Mouse (Mus musculus): ENCODE measurements around the gene Cyfip2.
A peak's percentile ranks its signal among the peaks of the same experiment; 100 is the strongest.

Cyfip2 gene

DNA sequence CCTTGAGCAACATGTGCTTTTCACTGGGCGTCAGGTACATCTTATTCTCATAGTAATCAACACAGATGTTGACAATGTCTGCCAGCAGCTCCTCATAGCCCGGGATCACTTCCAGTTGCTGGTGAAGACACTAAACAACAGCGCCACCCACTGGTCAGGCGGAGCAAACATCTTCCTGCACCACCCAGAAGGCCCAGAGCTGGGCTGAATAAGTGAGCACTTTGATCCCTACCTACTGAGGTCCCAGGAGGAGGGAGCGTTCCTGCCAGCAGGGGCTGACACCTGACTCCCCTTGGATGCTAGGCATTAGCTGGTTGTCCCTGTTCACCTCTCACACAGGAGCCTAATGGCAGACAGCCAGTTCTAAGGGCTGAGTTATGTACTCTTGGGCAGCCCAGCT is 35.9 kb downstream of the Cyfip2 start:
- no peak for DNase-seq (ENCODE audit: low spot score)

DNA sequence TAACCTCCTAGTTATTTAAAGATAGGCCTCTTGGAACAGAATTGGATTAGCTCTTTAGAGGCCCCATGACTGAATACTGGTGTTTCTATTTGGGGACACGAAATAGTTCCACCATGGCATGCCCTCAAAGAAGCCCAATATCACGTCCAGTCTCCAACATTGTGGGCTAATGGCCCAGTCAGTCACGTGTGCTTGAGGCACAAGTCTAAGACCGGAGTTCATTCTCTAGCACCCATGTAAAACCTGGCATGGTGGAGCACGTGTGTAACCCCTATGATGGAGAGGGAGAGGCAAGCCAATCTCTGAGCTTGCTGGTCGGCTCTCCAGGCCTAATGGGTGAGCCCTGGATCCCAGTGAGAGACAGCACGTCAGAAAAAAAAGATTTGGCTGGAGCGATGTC is 36.5 kb downstream of the Cyfip2 start:
- DNase-seq (ENCODE audit: low spot score), result no peak

DNA sequence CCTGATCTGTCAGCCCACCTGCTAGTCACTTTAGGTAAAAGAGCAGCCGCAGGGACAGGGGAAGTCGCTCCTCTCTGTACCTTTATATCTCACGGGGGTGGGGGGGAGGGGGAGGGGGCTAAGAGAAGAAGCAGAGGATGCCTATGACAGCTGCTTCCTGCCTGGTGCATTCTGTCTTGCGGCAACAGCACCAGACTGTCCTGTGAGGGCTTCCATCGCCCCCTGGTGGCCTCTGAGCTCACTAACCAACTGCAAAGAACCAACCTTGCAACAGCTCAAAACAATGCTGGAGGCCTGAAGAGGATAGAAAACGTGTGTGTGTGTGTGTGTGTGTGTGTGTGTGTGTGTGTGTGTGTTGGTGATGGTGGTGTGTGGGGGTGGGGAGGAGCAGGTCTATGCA is 37.4 kb downstream of the Cyfip2 start:
- peak; percentile 24 for DNase-seq (ENCODE audit: low spot score)

DNA sequence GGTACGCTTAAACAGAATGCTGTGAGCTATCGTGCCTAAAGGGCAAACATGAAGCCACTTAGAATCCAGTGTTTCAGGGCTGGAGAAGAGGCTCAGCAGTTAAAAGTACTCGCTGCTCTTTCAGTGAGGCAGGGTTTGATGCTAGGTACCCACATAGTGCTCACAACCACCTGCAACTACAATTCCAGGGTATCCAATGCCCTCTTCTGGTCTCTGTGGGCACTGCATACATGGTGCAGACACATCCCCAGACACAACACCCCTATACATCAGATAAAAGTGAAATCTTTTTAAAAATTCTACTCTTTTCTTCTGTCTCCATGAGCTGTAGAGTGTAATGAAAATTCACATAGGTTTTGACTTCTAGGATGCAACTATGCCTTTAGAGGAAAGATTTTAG is 38.7 kb downstream of the Cyfip2 start:
- no peak for DNase-seq (ENCODE audit: low spot score)

DNA sequence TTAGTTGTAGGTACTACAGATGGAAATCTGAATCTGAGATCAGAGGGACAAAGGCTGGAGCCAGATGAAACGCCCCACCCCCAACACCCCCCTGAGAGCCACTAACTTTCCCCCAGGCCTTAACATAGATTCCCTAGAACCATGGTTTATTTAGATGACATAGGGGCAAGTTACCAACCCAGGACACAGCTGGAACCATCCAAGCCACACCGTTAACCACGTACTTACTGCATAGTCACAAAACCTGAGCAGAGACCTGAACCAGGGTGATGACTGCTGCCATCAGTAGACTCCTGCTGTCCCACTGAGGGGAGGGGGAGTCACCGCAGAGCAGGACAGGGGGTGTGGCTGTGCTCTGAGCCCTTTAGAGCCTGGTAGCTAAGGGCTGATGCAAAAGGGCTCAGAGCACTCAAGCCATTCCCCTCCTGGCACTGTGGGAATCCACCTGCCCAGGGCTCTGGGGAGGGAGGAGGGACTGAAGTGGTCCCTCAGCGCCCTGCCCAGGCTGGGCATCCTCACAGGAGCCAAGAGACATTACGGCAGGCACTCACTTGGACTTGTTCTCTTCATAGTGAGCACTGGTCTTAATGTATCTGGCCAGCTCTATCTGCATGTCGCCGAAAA is 40.5 kb downstream of the Cyfip2 start:
- no peak for DNase-seq (ENCODE audit: low spot score)

DNA sequence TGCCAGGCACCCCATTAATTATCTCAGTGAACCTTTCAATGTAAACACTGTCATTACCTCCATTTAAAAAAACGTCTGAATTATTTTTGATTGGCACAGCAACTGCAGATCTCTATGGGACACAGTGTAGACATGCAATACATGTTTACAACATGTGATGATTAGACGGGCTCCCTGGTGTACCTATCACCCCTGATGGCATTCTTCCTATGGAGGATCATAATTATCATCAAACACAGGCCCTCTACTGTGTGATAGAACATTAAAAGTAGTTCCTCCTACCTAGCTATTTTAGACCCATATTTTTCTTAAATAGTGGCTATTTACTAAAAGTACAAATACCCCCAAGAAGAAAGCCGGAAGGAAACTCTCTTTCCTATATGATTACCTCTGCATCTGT is 42.8 kb downstream of the Cyfip2 start:
- no peak for DNase-seq (ENCODE audit: low spot score)

DNA sequence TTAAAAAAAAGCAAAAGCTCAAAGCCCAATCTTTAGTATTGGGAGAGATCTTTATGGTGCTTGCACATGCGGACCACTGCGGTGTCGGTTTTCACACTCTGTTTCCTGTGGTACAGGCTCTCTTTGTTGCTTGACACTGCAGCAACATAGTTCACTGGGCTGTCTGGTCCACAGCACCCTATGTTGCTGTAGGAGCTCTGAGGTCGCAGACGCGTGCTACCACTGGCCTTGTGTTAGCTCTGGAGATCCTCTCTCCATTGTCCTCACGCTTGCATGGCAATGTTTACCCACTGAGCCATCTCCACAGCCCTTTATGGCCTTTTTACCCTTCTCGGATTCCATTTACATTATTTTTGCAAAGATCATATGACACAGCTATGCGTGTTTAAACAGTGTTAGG is 43.3 kb downstream of the Cyfip2 start:
- DNase-seq (ENCODE audit: low spot score), result no peak

DNA sequence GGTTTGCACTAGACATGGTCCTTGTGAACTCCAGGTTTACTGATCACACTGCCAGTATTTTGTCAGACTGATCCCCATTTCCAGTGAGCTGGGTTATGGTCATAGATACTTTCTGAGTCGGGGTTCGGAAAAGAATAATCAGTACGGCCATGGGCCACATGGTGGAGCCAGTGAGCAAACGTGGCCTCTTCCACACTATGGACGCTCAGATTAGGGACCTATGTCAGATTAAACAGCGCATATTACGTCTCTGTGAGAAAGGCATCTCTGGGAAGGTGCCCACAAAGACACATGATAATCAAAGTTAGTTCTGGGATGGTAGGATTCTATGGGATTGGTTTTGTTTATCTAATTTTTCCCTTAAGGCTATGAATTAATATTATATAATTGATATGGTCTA is 43.7 kb downstream of the Cyfip2 start:
- peak; percentile 19 for DNase-seq (ENCODE audit: low spot score)

DNA sequence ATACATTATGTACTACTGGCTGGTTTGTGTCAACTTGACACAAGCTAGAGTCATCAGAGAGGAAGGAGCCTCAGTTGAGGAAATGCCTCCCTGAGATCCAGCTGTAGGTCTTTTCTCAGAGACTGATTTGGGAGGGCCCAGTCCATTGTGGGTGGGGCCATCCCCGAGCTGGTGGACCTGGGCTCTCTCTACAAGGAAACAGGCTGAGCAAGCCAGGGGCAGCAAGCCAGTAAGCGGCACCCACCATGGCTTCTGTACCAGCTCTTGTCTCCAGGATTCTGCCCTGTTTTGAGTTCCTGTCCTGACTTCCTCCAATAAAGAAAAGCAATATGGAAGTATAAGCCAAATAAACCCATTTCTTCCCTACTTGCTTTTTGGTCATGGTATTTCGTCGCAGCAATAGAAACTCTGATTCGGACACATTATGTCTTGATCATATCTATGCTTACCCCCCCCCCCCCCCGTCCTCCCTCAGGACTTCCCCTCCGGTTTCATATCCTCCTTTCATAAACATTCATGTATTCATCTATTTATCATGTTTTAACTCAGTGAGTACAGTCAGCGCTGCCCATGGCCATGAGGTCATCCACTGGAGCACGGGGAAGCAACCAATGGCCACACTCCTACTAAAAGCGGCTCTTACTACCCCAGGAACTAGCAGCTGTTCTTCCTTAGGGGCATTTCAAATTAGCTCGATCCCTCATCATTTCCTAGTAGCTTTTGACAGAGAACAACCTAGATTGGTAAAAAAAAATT is 47.5 kb downstream of the Cyfip2 start:
- no peak for DNase-seq (ENCODE audit: low spot score)

DNA sequence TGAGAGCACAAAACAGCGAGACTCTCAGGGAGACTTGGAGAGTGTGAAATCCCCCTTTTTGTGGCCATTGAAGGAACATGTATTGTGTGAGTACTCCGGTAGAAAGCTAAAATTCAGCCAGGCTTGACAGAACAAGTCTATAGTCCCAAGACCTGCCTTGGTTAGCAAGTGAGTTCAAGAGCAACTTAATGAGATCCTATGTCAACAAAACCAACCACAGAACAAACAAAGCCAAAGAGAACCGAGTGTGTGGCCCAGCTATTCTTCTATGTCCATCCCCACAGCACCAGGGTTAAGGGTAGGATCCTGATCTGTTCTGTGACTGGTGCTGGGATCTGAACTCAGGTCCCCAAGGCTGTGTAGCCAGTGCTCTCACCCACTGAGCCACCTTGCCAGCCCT is 48.1 kb downstream of the Cyfip2 start:
- DNase-seq (ENCODE audit: low spot score), result no peak

DNA sequence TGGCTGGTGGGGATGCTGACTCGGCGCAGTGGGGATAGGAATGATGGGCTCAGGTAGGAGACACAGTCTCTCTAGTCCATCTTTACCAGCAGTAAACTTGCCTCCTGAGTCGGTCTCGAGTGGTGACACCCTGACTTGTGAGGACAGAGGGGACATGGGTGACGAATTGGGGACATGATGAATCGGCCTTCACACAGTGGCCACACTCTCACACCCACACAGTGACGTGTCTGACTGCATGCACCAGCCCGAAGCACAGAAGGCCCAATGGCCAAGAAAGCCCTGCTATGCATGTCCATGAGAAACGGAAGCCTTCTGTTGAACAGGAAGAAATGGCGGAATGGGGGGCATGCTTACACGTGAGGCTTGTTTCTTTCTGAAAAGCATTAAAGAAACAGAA is 49.4 kb downstream of the Cyfip2 start:
- no peak for DNase-seq (ENCODE audit: low spot score)

DNA sequence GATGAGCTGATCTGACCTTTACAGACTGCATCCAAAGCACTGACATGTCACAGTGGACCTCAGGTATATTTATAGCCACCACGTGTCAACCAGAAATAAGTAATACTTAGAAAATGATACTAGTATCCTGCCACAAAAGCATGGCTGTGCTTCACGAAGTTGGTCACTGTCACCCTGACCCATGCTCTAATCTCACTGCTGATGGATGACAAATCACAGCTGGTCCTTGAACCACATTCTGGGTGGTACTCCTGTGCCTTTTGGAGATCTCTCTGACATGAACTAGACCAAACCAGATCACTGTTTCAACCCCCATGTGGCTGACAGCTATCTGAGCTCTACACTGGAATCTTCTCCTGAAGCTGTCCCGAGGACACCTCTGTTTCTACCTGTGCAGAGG is 49.8 kb downstream of the Cyfip2 start:
- no peak for DNase-seq (ENCODE audit: low spot score)

DNA sequence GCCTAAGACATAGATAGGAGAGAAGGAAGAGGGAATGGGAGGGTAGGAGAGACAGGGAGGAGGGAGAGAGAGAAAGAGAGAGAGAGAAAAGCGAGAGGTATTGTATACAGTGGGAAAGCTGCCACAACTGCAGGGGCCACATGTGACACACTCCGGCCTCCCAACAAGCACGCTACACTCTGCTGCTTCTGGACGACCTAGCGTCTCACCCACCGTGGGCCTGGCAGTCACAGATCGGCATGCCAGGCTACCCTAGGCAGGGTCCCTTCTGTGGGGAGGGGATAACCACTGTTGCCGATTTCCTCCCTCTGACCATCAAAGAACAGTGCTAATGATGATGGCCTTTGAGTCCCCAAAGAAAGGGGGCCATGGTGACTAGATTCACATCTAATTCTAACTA is 53.9 kb downstream of the Cyfip2 start:
- DNase-seq (ENCODE audit: low spot score), result no peak

DNA sequence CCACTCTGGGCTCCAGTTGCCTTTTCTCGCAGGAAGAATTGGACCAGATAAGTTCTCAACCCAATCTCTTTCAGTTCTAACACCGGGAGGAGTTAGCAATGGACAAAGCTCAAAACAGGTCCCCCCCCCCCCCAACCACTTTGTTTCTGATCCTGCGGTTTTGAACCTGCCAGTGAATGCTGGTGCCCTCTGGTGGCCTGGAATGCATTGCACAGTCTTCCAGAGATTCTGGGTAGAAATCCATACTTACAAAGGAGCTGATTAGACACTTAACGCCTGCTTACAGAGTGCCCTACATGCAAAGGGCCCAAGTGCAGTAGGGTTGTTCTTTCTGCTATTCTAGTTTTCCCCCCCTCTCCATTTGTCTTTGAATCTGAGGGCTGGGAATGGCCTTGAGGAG is 54.5 kb downstream of the Cyfip2 start:
- no peak for DNase-seq (ENCODE audit: low spot score)

DNA sequence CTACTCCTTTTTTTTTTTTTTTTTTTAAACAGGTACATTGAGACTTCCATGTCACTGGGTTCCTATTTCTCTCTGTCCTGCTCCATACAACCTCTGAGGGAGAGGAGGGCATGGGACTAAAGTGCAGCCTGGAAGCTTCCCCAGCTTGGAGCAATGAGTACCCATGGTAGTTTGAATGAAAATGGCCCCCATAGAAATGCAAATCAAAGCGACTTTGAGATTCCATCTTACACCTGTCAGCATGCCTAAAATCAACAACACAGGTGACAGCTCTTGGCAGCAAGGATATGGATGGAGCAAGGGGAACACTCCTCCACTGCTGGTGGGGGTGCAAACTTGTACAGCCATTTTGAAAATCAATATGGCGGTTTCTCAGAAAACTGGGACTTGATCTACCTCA is 57.4 kb downstream of the Cyfip2 start:
- no peak for DNase-seq (ENCODE audit: low spot score)

DNA sequence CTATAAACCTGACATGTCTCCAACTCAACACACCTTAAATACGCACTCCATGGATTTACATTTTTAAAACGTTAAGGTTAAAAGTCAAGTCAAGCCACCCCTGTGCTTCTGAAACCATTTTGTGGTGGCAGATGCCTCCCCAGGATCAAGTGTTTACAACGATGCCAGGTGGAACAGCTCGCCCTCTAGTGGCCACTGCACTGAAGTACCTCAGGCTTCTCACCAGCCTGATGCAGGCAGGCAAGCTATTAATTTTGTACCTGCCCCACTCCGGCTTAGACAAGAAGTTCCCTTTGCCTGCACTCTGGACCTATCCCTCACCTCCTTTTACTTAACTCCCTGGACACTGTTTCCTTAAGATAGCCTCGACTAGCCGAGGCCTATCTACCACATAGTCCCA is 60.7 kb downstream of the Cyfip2 start:
- DNase-seq (ENCODE audit: low spot score), result peak; percentile 23

DNA sequence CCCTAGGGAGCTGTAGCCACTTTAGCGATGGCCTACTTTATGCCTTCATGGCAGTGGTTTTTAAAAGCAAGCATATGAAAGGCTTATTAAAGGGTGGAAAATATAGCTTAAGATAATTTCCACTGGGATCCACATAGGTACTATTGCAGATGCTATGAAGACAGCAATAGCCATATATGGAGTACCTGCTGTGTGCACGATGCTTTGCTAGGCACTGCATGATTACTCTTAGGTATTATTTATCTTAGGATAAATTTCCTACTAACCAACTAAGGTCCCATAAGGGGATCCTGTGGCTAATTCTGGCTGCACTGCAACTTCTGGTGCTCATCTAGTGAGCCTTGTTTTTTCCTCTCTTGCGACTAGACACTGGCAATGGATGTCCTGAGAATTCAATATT is 64.3 kb downstream of the Cyfip2 start:
- DNase-seq (ENCODE audit: low spot score), result no peak

DNA sequence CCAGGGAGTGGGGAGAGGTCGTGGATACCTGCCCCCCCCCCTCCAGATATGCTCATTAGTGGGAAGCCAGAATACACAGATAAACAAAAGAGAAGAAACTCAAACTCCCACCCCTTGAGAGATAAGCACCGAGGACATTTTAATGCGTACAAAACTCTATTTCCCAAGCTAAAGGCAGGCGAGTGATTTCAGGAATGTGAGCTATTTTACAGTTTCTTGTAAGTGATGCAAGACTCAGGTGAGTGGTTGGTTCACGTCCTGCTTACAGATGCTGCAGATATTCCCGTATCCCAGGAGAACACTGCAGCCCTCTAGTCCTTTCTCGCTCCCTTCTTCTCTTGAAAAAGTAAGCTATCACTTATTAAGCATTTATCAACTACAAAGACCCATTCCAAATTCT is 66.3 kb downstream of the Cyfip2 start:
- no peak for DNase-seq (ENCODE audit: low spot score)

DNA sequence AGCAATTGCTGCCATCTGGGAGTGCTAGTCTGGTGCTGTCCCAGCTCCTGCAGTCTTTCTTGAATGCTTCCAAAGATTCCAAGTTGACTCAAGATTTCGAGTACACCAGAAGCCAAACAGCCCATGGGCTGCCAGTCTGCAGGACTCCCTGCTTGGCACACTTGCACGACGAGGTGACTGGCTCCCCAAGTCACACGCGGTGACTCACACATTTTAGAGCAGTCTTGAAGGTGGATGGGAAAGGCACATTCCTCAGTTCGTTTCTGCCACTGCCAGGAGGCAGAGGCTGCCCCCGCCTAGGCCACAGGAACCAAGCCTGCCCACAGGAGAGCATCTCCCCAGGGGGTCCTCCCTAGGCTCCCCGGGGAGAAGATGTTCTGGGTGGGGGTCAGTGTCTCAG is 66.7 kb downstream of the Cyfip2 start:
- DNase-seq (ENCODE audit: low spot score), result no peak

DNA sequence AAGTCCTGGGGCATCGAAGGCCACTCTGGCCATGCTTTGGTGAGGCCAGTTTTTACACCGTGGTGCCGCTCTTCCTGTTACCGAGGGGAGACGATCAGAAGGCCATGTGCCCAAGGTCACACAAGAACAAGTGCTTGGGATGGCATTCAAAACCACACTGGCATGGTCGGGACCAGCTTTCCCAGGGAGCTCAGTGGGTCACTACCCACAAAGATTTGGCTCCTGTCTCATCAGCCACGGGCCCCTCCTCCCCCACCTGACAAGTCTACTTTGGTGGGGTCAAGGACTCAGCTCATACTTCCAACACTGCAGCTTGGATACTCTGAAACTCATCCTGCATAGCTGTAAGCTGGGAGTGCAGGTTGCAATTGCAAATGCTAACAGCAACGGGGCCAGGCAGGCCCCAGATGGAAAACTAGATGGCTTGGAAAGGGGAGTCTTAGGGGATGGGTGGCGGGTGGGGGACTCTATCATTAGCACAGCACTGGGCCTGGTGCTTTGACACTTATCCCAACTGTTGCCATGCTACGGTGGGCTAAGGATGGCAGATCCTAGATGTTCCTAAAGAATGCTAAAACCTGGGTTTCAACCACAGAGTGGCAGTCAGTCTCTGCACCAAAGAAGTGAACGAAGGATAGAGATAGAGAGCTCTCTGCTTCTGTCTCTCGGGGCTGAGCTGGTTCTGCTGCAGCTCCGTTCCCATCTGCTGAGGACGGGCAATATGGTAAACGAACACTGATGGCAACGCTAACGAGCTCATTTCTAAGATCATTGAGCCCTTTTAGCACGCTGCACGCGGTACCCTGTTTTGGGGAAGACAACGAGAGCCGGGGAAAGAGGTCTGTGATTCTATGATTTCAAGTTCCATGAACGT is 67.7 kb downstream of the Cyfip2 start:
- DNase-seq (ENCODE audit: low spot score), result no peak

DNA sequence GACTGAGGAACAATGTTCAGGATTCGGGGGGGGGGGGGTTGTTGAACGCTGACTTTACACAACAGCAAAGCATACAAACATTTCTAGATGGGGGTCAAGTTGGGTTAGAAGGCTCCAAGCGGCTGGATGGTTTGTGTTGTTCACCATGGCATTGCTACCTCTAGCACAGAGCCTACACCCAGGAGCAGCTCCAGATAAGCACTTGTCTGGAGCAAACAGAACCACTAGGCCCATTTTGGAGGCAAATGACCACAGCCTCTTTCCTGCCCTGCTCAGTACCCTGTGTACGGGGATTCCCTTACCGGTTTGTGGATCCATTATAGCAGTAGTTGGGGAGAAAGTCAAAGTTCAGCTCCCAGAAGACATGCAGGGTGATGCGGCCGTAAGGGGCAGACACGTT is 70.7 kb downstream of the Cyfip2 start:
- DNase-seq (ENCODE audit: low spot score), result no peak

DNA sequence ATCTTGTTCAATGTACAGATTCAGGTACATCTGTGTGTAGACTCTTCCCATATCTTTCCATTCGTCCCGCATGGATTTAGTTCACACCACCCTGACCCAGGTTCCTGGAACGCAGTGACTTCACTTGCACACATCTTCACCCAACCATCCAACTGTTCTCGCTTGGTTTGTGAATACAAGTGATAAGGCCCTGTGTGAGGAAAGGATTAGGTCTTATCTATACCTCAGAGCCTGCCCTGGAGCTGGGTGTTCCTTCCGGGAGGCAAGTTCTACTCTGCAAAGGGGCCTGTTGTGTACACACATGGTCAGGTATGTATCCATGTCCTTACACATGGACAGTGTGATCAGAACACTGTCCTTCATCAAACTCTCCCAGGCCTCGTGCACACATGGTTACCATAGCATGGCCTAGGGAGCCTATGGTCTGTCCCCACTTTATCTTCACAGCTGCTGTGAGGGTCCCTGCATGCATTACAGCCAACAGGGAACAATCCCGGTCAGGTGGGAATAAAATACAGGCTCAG is 71.4 kb downstream of the Cyfip2 start:
- DNase-seq (ENCODE audit: low spot score), result no peak

DNA sequence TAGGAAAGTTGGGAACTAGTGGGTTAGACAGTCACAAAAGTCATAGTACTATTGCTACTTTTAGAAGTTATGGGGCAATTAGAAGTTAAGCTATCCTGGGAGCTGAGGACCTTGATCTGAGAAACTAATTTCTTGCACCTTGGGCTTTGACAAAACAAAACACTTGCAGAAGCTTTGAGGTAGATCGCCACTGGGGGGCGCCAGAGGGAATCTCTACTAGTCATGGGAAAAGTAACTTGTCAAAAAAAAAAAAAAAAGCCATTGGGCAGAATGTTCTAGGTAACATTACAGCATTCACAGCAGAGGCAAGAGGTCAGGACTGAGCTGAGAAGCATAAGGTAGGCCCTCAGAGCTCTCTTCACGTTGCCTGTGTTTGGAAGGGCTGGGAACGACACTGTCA is 75.7 kb downstream of the Cyfip2 start:
- DNase-seq (ENCODE audit: low spot score), result no peak

Data from ovary, postnatal 10 days (tissue).